Mouse (Mus musculus): ENCODE data around the gene Ift81.

DNA sequence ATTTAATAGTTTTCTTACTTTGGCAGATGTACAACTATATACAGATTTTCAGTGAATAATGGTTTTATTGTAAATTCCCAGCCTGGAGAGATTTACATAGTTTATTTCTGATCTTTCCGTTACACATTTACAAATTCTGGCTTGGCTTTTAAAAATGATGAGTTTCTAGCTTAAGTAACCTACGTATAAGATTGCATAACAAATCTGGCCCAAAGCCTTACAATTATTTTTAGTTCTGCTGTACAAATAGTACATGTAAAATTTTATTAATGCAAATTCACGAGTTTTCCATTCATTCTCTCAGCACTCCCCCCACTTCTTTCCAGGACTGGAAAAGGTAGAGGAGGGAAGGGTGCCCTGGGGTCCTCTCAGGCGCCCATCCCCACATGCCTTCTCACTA, 18.8 kb downstream of the Ift81 start:
- TF ChIP-seq CTCF (IDR thresholded peaks at IDR 0.05; ENCODE audit: extremely low read depth, insufficient read depth, low read length): no peak
- no peak for TF ChIP-seq POLR2A (IDR thresholded peaks at IDR 0.05; ENCODE audit: extremely low read depth, insufficient read depth, low read length)
